Mouse (Mus musculus): ENCODE measurements at regions not wholly inside any gene's neighbourhood (a gene's known extent, or its start where the extent isn't known, plus 50 kb on each side); places are given as distances from the start of the nearest gene placed in this dataset.

- no peak for TF ChIP-seq CTCF (conservative IDR thresholded peaks at IDR 0.05; ENCODE audit: low read length)
- no peak for TF ChIP-seq POU5F1 (IDR thresholded peaks at IDR 0.05; ENCODE audit: borderline replicate concordance, low read length)
- TF ChIP-seq NANOG (IDR thresholded peaks at IDR 0.05; ENCODE audit: borderline replicate concordance, low read length): no peak
- Histone ChIP-seq H3K9me3 (ENCODE audit: low read length) (no peaks in the 10 kb centered on the region), H3K36me3 (ENCODE audit: insufficient read depth, low read length) (no peaks in the 10 kb centered on the region), H3K27me3 (ENCODE audit: insufficient read depth, low read length) (peaks cover 23% of the 10 kb centered on the region), H3K4me3 (replicated peaks; ENCODE audit: low read length) (no peak overlapping the region), H3K4me1 (replicated peaks; ENCODE audit: low read depth, low read length) (no peaks in the 10 kb centered on the region)
These were observed 110.6 kb upstream of the A530016L24Rik start for GRCm38 (mm10) chr12:112378482-112379243.

- Histone ChIP-seq H3K27me3 (ENCODE audit: insufficient read depth, low read length) (0 out of 2 replicates have a peak, but pooled peaks cover 3% of the 10 kb centered on the region), H3K9me3 (ENCODE audit: low read length) (no peaks in the 10 kb centered on the region), H3K4me3 (replicated peaks; ENCODE audit: low read length) (no peak overlapping the region), H3K36me3 (ENCODE audit: insufficient read depth, low read length) (no peaks in the 10 kb centered on the region), H3K4me1 (replicated peaks; ENCODE audit: low read depth, low read length) (no peaks in the 10 kb centered on the region)
- peak; percentile 26 for TF ChIP-seq CTCF (conservative IDR thresholded peaks at IDR 0.05; ENCODE audit: low read length)
- TF ChIP-seq NANOG (IDR thresholded peaks at IDR 0.05; ENCODE audit: borderline replicate concordance, low read length): no peak
- no peak for TF ChIP-seq POU5F1 (IDR thresholded peaks at IDR 0.05; ENCODE audit: borderline replicate concordance, low read length)
These were observed 101.4 kb upstream of the A530016L24Rik start for GRCm38 (mm10) chr12:112387836-112388235.

- TF ChIP-seq CTCF (conservative IDR thresholded peaks at IDR 0.05; ENCODE audit: low read length) (no peak), POU5F1 (IDR thresholded peaks at IDR 0.05; ENCODE audit: borderline replicate concordance, low read length) (no peak), NANOG (IDR thresholded peaks at IDR 0.05; ENCODE audit: borderline replicate concordance, low read length) (no peak)
- Histone ChIP-seq H3K4me3 (replicated peaks; ENCODE audit: low read length) (no peak overlapping the region), H3K9me3 (ENCODE audit: low read length) (no peaks in the 10 kb centered on the region), H3K27me3 (ENCODE audit: insufficient read depth, low read length) (peaks cover 3% of the 10 kb centered on the region; the same call in 1 of the 2 replicates), H3K36me3 (ENCODE audit: insufficient read depth, low read length) (no peaks in the 10 kb centered on the region), H3K4me1 (replicated peaks; ENCODE audit: low read depth, low read length) (no peaks in the 10 kb centered on the region)
These were observed 93.3 kb upstream of the A530016L24Rik start for GRCm38 (mm10) chr12:112395909-112396308.

DNA sequence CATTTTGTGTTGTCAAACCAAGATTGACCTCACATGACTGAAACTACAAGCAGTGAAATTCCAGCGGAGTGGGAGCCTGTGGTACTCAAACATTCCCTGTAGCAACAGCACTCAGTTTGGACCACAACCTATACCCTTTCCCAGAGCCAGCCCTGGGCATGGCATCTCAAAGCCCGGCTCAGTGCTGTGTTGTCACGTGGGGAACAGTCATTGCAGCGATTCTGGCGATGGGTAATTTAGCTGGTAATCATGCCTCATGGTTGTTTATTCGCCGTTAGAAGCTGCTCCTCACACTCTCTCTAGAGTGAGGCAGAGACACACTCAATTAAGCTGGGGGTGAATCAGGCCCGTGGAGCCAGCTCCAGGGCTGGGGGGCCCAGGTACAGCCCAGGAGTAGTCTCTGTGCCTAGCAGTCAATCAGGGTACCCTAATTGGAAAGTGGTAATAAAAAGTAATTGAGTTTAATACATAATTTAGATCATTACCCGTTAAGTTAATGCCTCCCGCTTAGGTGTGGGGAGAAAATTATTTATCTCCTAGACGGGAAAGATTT lies 85.5 kb upstream of the A530016L24Rik start:
- Histone ChIP-seq H3K36me3 (ENCODE audit: insufficient read depth, low read length) (no peaks in the 10 kb centered on the region), H3K4me1 (replicated peaks; ENCODE audit: low read depth, low read length) (no peaks in the 10 kb centered on the region), H3K9me3 (ENCODE audit: low read length) (no peaks in the 10 kb centered on the region), H3K27me3 (ENCODE audit: insufficient read depth, low read length) (peaks cover 10% of the 10 kb centered on the region), H3K4me3 (replicated peaks; ENCODE audit: low read length) (no peak overlapping the region)
- TF ChIP-seq POU5F1 (IDR thresholded peaks at IDR 0.05; ENCODE audit: borderline replicate concordance, low read length) (no peak), CTCF (conservative IDR thresholded peaks at IDR 0.05; ENCODE audit: low read length) (no peak), NANOG (IDR thresholded peaks at IDR 0.05; ENCODE audit: borderline replicate concordance, low read length) (no peak)

DNA sequence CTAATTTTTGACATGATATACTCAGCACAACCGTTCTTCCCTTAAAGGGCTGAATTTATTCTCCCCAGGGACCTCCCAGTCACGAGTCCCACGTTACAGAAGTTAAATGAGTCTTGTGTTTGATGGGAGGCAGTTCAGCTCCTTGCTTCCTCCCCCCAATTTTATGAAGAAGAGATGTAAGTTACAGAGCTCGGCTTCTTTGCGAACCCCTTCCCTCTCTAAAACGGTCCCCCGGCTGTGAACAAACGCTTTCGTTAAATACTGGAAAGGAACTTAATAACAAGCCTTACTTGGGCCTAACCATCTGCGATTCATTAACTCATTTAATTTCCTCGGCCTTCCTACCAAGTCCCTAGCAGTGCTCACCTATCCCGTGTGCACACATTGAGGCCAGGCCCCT lies 84.9 kb upstream of the A530016L24Rik start:
- peaks cover 10% of the 10 kb centered on the region for H3K27me3 ChIP-seq (ENCODE audit: insufficient read depth, low read length)
- no peaks in the 10 kb centered on the region for H3K36me3 ChIP-seq (ENCODE audit: insufficient read depth, low read length)
- no peaks in the 10 kb centered on the region for H3K9me3 ChIP-seq (ENCODE audit: low read length)
- no peak for TF ChIP-seq CTCF (conservative IDR thresholded peaks at IDR 0.05; ENCODE audit: low read length)
- TF ChIP-seq NANOG (IDR thresholded peaks at IDR 0.05; ENCODE audit: borderline replicate concordance, low read length): no peak
- no peak for TF ChIP-seq POU5F1 (IDR thresholded peaks at IDR 0.05; ENCODE audit: borderline replicate concordance, low read length)
- H3K4me1 ChIP-seq (replicated peaks; ENCODE audit: low read depth, low read length): no peaks in the 10 kb centered on the region
- no peak overlapping the region for H3K4me3 ChIP-seq (replicated peaks; ENCODE audit: low read length)

DNA sequence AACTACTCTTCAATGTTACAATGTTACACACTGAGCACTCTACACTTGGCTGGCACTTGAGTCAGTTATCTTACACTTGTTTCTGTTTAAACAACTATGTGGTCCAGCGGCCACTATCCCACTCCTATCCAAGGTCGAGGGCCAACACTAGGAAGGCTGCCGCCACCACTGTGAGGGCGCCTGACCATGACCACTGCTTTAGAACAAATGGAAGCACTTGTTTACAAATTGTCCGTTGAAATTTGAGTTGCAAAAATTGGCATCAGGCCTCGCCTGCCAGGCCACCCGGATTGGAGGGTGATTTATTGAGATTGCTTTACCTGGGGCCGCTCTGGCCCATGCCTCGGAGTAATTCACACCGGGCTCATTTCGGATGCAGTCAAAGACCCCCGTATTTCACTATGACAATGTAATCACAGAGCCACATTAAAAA lies 83.5 kb upstream of the A530016L24Rik start:
- H3K4me1 ChIP-seq (replicated peaks; ENCODE audit: low read depth, low read length): no peaks in the 10 kb centered on the region
- peaks cover 14% of the 10 kb centered on the region for H3K27me3 ChIP-seq (ENCODE audit: insufficient read depth, low read length)
- H3K4me3 ChIP-seq (replicated peaks; ENCODE audit: low read length): no peak overlapping the region
- TF ChIP-seq NANOG (IDR thresholded peaks at IDR 0.05; ENCODE audit: borderline replicate concordance, low read length) (no peak), POU5F1 (IDR thresholded peaks at IDR 0.05; ENCODE audit: borderline replicate concordance, low read length) (no peak), CTCF (conservative IDR thresholded peaks at IDR 0.05; ENCODE audit: low read length) (no peak)
- no peaks in the 10 kb centered on the region for H3K9me3 ChIP-seq (ENCODE audit: low read length)
- H3K36me3 ChIP-seq (ENCODE audit: insufficient read depth, low read length): no peaks in the 10 kb centered on the region

GRCm38 (mm10) chr12:112411612-112412350 lies 77.5 kb upstream of the A530016L24Rik start:
- TF ChIP-seq CTCF (conservative IDR thresholded peaks at IDR 0.05; ENCODE audit: low read length): peak; percentile 64
- no peak for TF ChIP-seq NANOG (IDR thresholded peaks at IDR 0.05; ENCODE audit: borderline replicate concordance, low read length)
- H3K36me3 ChIP-seq (ENCODE audit: insufficient read depth, low read length): no peaks in the 10 kb centered on the region
- H3K27me3 ChIP-seq (ENCODE audit: insufficient read depth, low read length): peaks cover 10% of the 10 kb centered on the region
- H3K9me3 ChIP-seq (ENCODE audit: low read length): no peaks in the 10 kb centered on the region
- no peaks in the 10 kb centered on the region for H3K4me1 ChIP-seq (replicated peaks; ENCODE audit: low read depth, low read length)
- H3K4me3 ChIP-seq (replicated peaks; ENCODE audit: low read length): no peak overlapping the region

DNA sequence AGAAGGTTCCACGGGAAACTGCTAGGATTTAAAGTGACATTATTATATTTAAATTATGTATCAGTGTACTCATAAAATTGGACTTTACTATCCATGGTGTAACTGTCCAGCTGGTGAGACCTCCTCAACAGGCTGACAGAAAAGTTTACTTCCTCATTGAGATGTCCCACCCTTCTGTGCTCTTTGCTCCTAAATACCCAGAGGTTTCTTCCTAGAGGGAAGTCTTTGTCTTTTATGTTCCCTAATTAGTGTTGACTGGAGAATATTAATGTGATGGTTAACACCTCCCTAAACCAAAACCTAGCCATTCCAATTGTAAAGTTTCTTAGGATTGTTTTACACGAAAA lies 76.9 kb upstream of the A530016L24Rik start:
- H3K36me3 ChIP-seq (ENCODE audit: insufficient read depth, low read length): no peaks in the 10 kb centered on the region
- no peaks in the 10 kb centered on the region for H3K4me1 ChIP-seq (replicated peaks; ENCODE audit: low read depth, low read length)
- TF ChIP-seq CTCF (conservative IDR thresholded peaks at IDR 0.05; ENCODE audit: low read length) (no peak), POU5F1 (IDR thresholded peaks at IDR 0.05; ENCODE audit: borderline replicate concordance, low read length) (no peak), NANOG (IDR thresholded peaks at IDR 0.05; ENCODE audit: borderline replicate concordance, low read length) (no peak)
- H3K4me3 ChIP-seq (replicated peaks; ENCODE audit: low read length): no peak overlapping the region
- H3K9me3 ChIP-seq (ENCODE audit: low read length): no peaks in the 10 kb centered on the region
- H3K27me3 ChIP-seq (ENCODE audit: insufficient read depth, low read length): peaks cover 7% of the 10 kb centered on the region

Measured in E14TG2a.4 (cell line).